Mouse (Mus musculus): Measurements from ENCODE around the gene Ccdc116. TPM values are rescaled to one million over a fixed set of nuclear protein-coding genes. Genes with fewer than 3 reads are reported as not detected.
"Not testable (repeated sequence)": the region's sequence is repeated elsewhere in the genome, so short reads cannot be mapped to it uniquely, and the experiment has no call there.

Gene Ccdc116
- polyA plus RNA-seq, 1 experiment, result 5.6 TPM

GRCm38 (mm10) chr16:17167179-17167578 is 20.1 kb upstream of the Ccdc116 start:
- peaks cover 1% of the 10 kb centered on the region; the same call in 1 of the 2 replicates for H3K4me1 ChIP-seq (ENCODE audit: control insufficient read depth, insufficient read depth, low read length)
- no peak overlapping the region for H3K4me3 ChIP-seq (ENCODE audit: insufficient read depth, low read length)
- H3K27ac ChIP-seq (ENCODE audit: insufficient read depth, low read length), result no peak overlapping the region
- no peak for TF ChIP-seq CTCF (IDR thresholded peaks at IDR 0.05; ENCODE audit: extremely low read depth, insufficient read depth, low read length)
- TF ChIP-seq POLR2A (IDR thresholded peaks at IDR 0.05; ENCODE audit: extremely low read depth, insufficient read depth, low read length), result no peak

GRCm38 (mm10) chr16:17165478-17165877 is 18.4 kb upstream of the Ccdc116 start:
- not testable (repeated sequence) for H3K27ac ChIP-seq (ENCODE audit: insufficient read depth, low read length); H3K4me3 ChIP-seq (ENCODE audit: insufficient read depth, low read length); H3K4me1 ChIP-seq (ENCODE audit: control insufficient read depth, insufficient read depth, low read length)

- peaks cover 3% of the 10 kb centered on the region; the same call in 1 of the 2 replicates for H3K4me1 ChIP-seq (ENCODE audit: control insufficient read depth, insufficient read depth, low read length)
- no peak overlapping the region for H3K4me3 ChIP-seq (ENCODE audit: insufficient read depth, low read length)
- no peak for TF ChIP-seq POLR2A (IDR thresholded peaks at IDR 0.05; ENCODE audit: extremely low read depth, insufficient read depth, low read length)
- no peak for TF ChIP-seq CTCF (IDR thresholded peaks at IDR 0.05; ENCODE audit: extremely low read depth, insufficient read depth, low read length)
- H3K27ac ChIP-seq (ENCODE audit: insufficient read depth, low read length), result no peak overlapping the region
These were observed 7.3 kb upstream of the Ccdc116 start for GRCm38 (mm10) chr16:17154346-17154745.

- TF ChIP-seq POLR2A (IDR thresholded peaks at IDR 0.05; ENCODE audit: extremely low read depth, insufficient read depth, low read length) (no peak), CTCF (IDR thresholded peaks at IDR 0.05; ENCODE audit: extremely low read depth, insufficient read depth, low read length) (no peak)
- Histone ChIP-seq H3K4me3 (ENCODE audit: insufficient read depth, low read length) (no peak overlapping the region), H3K4me1 (ENCODE audit: control insufficient read depth, insufficient read depth, low read length) (no peaks in the 10 kb centered on the region), H3K27ac (ENCODE audit: insufficient read depth, low read length) (no peak overlapping the region)
These were observed 4.8 kb upstream of the Ccdc116 start for GRCm38 (mm10) chr16:17151874-17152273.

- Histone ChIP-seq H3K4me3 (ENCODE audit: insufficient read depth, low read length) (no peak overlapping the region), H3K27ac (ENCODE audit: insufficient read depth, low read length) (no peak overlapping the region), H3K4me1 (ENCODE audit: control insufficient read depth, insufficient read depth, low read length) (no peaks in the 10 kb centered on the region)
- no peak for TF ChIP-seq CTCF (IDR thresholded peaks at IDR 0.05; ENCODE audit: extremely low read depth, insufficient read depth, low read length)
- no peak for TF ChIP-seq POLR2A (IDR thresholded peaks at IDR 0.05; ENCODE audit: extremely low read depth, insufficient read depth, low read length)
These were observed 3.7 kb upstream of the Ccdc116 start for GRCm38 (mm10) chr16:17150520-17151258.

GRCm38 (mm10) chr16:17148084-17148483 is 1.1 kb upstream of the Ccdc116 start:
- no peak for TF ChIP-seq POLR2A (IDR thresholded peaks at IDR 0.05; ENCODE audit: extremely low read depth, insufficient read depth, low read length)
- H3K4me1 ChIP-seq (ENCODE audit: control insufficient read depth, insufficient read depth, low read length), result no peaks in the 10 kb centered on the region
- H3K27ac ChIP-seq (ENCODE audit: insufficient read depth, low read length), result no peak overlapping the region
- peak overlapping the region; percentile 59; the same call in 1 of the 2 replicates for H3K4me3 ChIP-seq (ENCODE audit: insufficient read depth, low read length)

GRCm38 (mm10) chr16:17147391-17147929 is 431 bp upstream of the Ccdc116 start:
- H3K27ac ChIP-seq (ENCODE audit: insufficient read depth, low read length), result no peak overlapping the region

GRCm38 (mm10) chr16:17144339-17144738 is 2.7 kb downstream of the Ccdc116 start, which contains the start of gene Ydjc:
Gene Ydjc (plus strand): TSS chr16:17144621.
- no peak within 1 kb of the TSS for H3K4me3 ChIP-seq (ENCODE audit: insufficient read depth, low read length)
- H3K4me1 ChIP-seq (ENCODE audit: control insufficient read depth, insufficient read depth, low read length), result no peaks in the 10 kb centered on the region
- H3K27ac ChIP-seq (ENCODE audit: insufficient read depth, low read length), result no peak within 1 kb of the TSS
- TF ChIP-seq POLR2A (IDR thresholded peaks at IDR 0.05; ENCODE audit: extremely low read depth, insufficient read depth, low read length), result no peak
- TF ChIP-seq CTCF (IDR thresholded peaks at IDR 0.05; ENCODE audit: extremely low read depth, insufficient read depth, low read length), result no peak

More at GRCm38 (mm10) chr16:17147391-17147929, 431 bp upstream of the Ccdc116 start:
- Histone ChIP-seq H3K4me1 (ENCODE audit: control insufficient read depth, insufficient read depth, low read length) (no peaks in the 10 kb centered on the region), H3K4me3 (ENCODE audit: insufficient read depth, low read length) (peak overlapping the region; percentile 59)
- TF ChIP-seq POLR2A (IDR thresholded peaks at IDR 0.05; ENCODE audit: extremely low read depth, insufficient read depth, low read length), result no peak
- TF ChIP-seq CTCF (IDR thresholded peaks at IDR 0.05; ENCODE audit: extremely low read depth, insufficient read depth, low read length), result no peak

- no peaks in the 10 kb centered on the region for H3K4me1 ChIP-seq (ENCODE audit: control insufficient read depth, insufficient read depth, low read length)
- H3K27ac ChIP-seq (ENCODE audit: insufficient read depth, low read length), result no peak overlapping the region
- no peak for TF ChIP-seq POLR2A (IDR thresholded peaks at IDR 0.05; ENCODE audit: extremely low read depth, insufficient read depth, low read length)
- TF ChIP-seq CTCF (IDR thresholded peaks at IDR 0.05; ENCODE audit: extremely low read depth, insufficient read depth, low read length), result no peak
- no peak overlapping the region for H3K4me3 ChIP-seq (ENCODE audit: insufficient read depth, low read length)
These were observed 9.7 kb downstream of the Ccdc116 start for GRCm38 (mm10) chr16:17137355-17137754.

- Histone ChIP-seq H3K4me3 (ENCODE audit: insufficient read depth, low read length) (peak overlapping the region; percentile 87; the same call in 1 of the 2 replicates), H3K4me1 (ENCODE audit: control insufficient read depth, insufficient read depth, low read length) (no peaks in the 10 kb centered on the region), H3K27ac (ENCODE audit: insufficient read depth, low read length) (no peak overlapping the region)
- TF ChIP-seq POLR2A (IDR thresholded peaks at IDR 0.05; ENCODE audit: extremely low read depth, insufficient read depth, low read length), result no peak
- no peak for TF ChIP-seq CTCF (IDR thresholded peaks at IDR 0.05; ENCODE audit: extremely low read depth, insufficient read depth, low read length)
These were observed 14.2 kb downstream of the Ccdc116 start for GRCm38 (mm10) chr16:17132906-17133200.

Data from cortical plate, adult 2 months (tissue).